Mouse (Mus musculus) gastrocnemius, postnatal 4 days (tissue): Measurements from ENCODE around the gene Scamp2. TPM values are rescaled to one million over a fixed set of nuclear protein-coding genes. Genes with fewer than 3 reads are reported as not detected.
A peak's percentile ranks its signal among the peaks of the same experiment; 100 is the strongest.

Source experiments
- DNase-seq, 2 experiments: peaks; one replicate each; pipeline ENCODE4 v3.0.0; 2021 to 2022; ENCODE audit warnings: low spot score in 2 of 2, mixed read lengths in 2 of 2
- total RNA-seq, 2 experiments: library from RNA; stranded (reverse); gene quantifications; 2 replicates each; pipeline ENCODE4 v1.2.3; 2021

Gene Scamp2
- total RNA-seq, 2 experiments from 2014 or later: 68.2 to 75.6 TPM

- no peak for DNase-seq
Observed at GRCm38 (mm10) chr9:57590726-57591125, 30.0 kb downstream of the Scamp2 start.

- DNase-seq: no peak
Observed at GRCm38 (mm10) chr9:57593454-57594173, 32.9 kb downstream of the Scamp2 start.

- DNase-seq: no peak
Observed at GRCm38 (mm10) chr9:57594174-57594509, 33.4 kb downstream of the Scamp2 start.

GRCm38 (mm10) chr9:57597265-57597664 is 36.5 kb downstream of the Scamp2 start:
- DNase-seq: no peak

GRCm38 (mm10) chr9:57597929-57598382 is 37.2 kb downstream of the Scamp2 start:
- no peak for DNase-seq

- DNase-seq: no peak
Observed at GRCm38 (mm10) chr9:57598851-57599563, 38.3 kb downstream of the Scamp2 start.

- DNase-seq: peak in 1 of 2 experiments; percentile 52
Observed at GRCm38 (mm10) chr9:57600620-57601352, 40.0 kb downstream of the Scamp2 start.

GRCm38 (mm10) chr9:57601353-57601706 is 40.6 kb downstream of the Scamp2 start:
- peak; percentile 40 to 72 for DNase-seq

GRCm38 (mm10) chr9:57602098-57602497 is 41.4 kb downstream of the Scamp2 start:
- no peak for DNase-seq

GRCm38 (mm10) chr9:57604875-57605274 is 44.1 kb downstream of the Scamp2 start:
- no peak for DNase-seq

GRCm38 (mm10) chr9:57605503-57605902 is 44.8 kb downstream of the Scamp2 start:
- no peak for DNase-seq

GRCm38 (mm10) chr9:57606139-57606851 is 45.6 kb downstream of the Scamp2 start, which contains the start of gene Cplx3:
Gene Cplx3 (minus strand): TSS chr9:57606281.
- peak; percentile 43 to 65 for DNase-seq

- DNase-seq: no peak
Observed at GRCm38 (mm10) chr9:57609803-57610202, 49.1 kb downstream of the Scamp2 start.

GRCm38 (mm10) chr9:57610359-57610826 is 49.6 kb downstream of the Scamp2 start:
- no peak for DNase-seq

- no peak for DNase-seq
Observed at GRCm38 (mm10) chr9:57612587-57612986, 51.8 kb downstream of the Scamp2 start.

- DNase-seq: no peak
Observed at GRCm38 (mm10) chr9:57613975-57614374, 53.2 kb downstream of the Scamp2 start.

- DNase-seq: no peak
Observed at GRCm38 (mm10) chr9:57614786-57615185, 54.0 kb downstream of the Scamp2 start.

GRCm38 (mm10) chr9:57617556-57618169 is 56.9 kb downstream of the Scamp2 start:
- no peak for DNase-seq

- no peak for DNase-seq
Observed at GRCm38 (mm10) chr9:57618854-57619253, 58.1 kb downstream of the Scamp2 start.

GRCm38 (mm10) chr9:57620674-57621073 is 59.9 kb downstream of the Scamp2 start, which contains the start of gene Lman1l:
Gene Lman1l (minus strand): TSS chr9:57620774.
- no peak for DNase-seq

GRCm38 (mm10) chr9:57624295-57624694 is 63.6 kb downstream of the Scamp2 start:
- DNase-seq: no peak
